ENCODE assay signal across 8 mouse cellular contexts in the genomic region with DNA sequence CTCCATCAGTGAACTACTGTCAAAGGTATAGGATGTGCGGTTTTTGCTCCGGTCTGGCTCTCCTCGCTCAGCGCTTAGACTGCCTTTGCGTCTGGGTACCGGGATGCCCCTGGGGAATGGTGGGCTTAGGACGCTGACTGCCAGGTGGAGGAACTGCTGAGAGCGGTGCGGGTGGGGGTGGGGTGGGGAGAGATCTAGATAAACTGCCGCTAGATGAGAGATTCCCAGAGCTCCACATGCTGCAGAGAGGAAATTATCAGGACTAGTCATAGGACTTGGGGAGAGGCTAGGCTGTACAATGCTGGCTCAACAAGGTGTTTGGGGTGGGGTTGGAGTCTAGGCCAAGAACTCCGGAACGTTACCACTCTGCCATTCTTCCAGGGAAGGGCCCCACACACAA.
DNase-seq lines count a peak whose midpoint lies in the region; ATAC-seq and TF ChIP-seq lines count a peak whose summit lies in the region.
"Had no signal": no experiment of that assay in that cellular context is flagged by ENCODE, and none has a peak within 500 bp of the region (broad histone marks: within the 10 kb centered on the region; RNA-seq: fewer than 3 reads in every experiment).

No protein-coding gene starts in this region.

- no peaks in the 10 kb centered on the region for H3K9me3 ChIP-seq in lung, embryonic 15.5 days
- no peaks in the 10 kb centered on the region for H3K9me3 ChIP-seq in embryonic facial prominence, embryonic 15.5 days (replicated peaks)
- H3K9me3 ChIP-seq in limb, embryonic 11.5 days (ENCODE audit: control insufficient read depth, low read length): no peaks in the 10 kb centered on the region
- H3K9me3 ChIP-seq in stomach, embryonic 14.5 days (ENCODE audit: control insufficient read depth, low read depth, low read length): no peaks in the 10 kb centered on the region

- H3K4me1 ChIP-seq in lung, embryonic 15.5 days: peaks cover 16% of the 10 kb centered on the region
- H3K4me1 ChIP-seq in embryonic facial prominence, embryonic 15.5 days: peaks cover 21% of the 10 kb centered on the region
- peaks cover 3% of the 10 kb centered on the region for H3K4me1 ChIP-seq in limb, embryonic 11.5 days (ENCODE audit: control insufficient read depth, insufficient read depth, low read length)
- H3K4me1 ChIP-seq in stomach, embryonic 14.5 days (ENCODE audit: control insufficient read depth, insufficient read depth, low read length): peaks cover 9% of the 10 kb centered on the region; the same call in 1 of the 2 replicates

- H3K4me3 ChIP-seq in lung, embryonic 15.5 days: peak overlapping the region; percentile 47
- peak overlapping the region; percentile 48 for H3K4me3 ChIP-seq in embryonic facial prominence, embryonic 15.5 days (replicated peaks)
- no peak overlapping the region for H3K4me3 ChIP-seq in limb, embryonic 11.5 days (ENCODE audit: low read depth, low read length)
- peak overlapping the region; percentile 44; the same call in 1 of the 2 replicates for H3K4me3 ChIP-seq in stomach, embryonic 14.5 days (ENCODE audit: low read depth, low read length)
- H3K4me3 ChIP-seq in layer of hippocampus, adult 2 months: no peak overlapping the region

- DNase-seq in lung, postnatal 25 days (ENCODE audit: low spot score): no peak
- DNase-seq in limb, embryonic 11.5 days (ENCODE audit: low spot score): no peak
- no peak for DNase-seq in layer of hippocampus, adult 2 months (ENCODE audit: low spot score in 2 of 2)
- no peak for DNase-seq in ovary, postnatal 36 days (ENCODE audit: low spot score)
- DNase-seq: right cerebral cortex, postnatal 4 days had no signal

- ATAC-seq in lung, embryonic 15.5 days (ENCODE audit: borderline replicate concordance, extremely low read depth, low FRiP score, low TSS enrichment): no peak
- ATAC-seq in embryonic facial prominence, embryonic 15.5 days (ENCODE audit: insufficient number of reproducible peaks, low FRiP score, low TSS enrichment, low read depth): no peak
- no peak for ATAC-seq in limb, embryonic 11.5 days (ENCODE audit: insufficient number of reproducible peaks, low FRiP score, low TSS enrichment, low read depth)
- no peak for ATAC-seq in stomach, embryonic 14.5 days (ENCODE audit: insufficient number of reproducible peaks, insufficient read depth, low FRiP score, low read depth)

- no peak overlapping the region for H3K9ac ChIP-seq in lung, embryonic 15.5 days
- no peak overlapping the region for H3K9ac ChIP-seq in embryonic facial prominence, embryonic 15.5 days
- no peak overlapping the region for H3K9ac ChIP-seq in limb, embryonic 11.5 days (ENCODE audit: low read length)
- no peak overlapping the region for H3K9ac ChIP-seq in stomach, embryonic 14.5 days (replicated peaks; ENCODE audit: low read depth, low read length)

- TF ChIP-seq CTCF in layer of hippocampus, adult 2 months (conservative IDR thresholded peaks at IDR 0.05): no peak

- no peak overlapping the region for H3K27ac ChIP-seq in lung, embryonic 15.5 days
- no peak overlapping the region for H3K27ac ChIP-seq in embryonic facial prominence, embryonic 15.5 days (replicated peaks)
- H3K27ac ChIP-seq in limb, embryonic 11.5 days (replicated peaks; ENCODE audit: low read depth, low read length): no peak overlapping the region
- H3K27ac ChIP-seq in stomach, embryonic 14.5 days (ENCODE audit: low read length): peak overlapping the region; percentile 21; the same call in 1 of the 2 replicates
- no peak overlapping the region for H3K27ac ChIP-seq in layer of hippocampus, adult 2 months

- no peaks in the 10 kb centered on the region for H3K36me3 ChIP-seq in lung, embryonic 15.5 days
- H3K36me3 ChIP-seq in embryonic facial prominence, embryonic 15.5 days: no peaks in the 10 kb centered on the region
- H3K36me3 ChIP-seq in limb, embryonic 11.5 days (ENCODE audit: control insufficient read depth, insufficient read depth, low read length): no peaks in the 10 kb centered on the region
- no peaks in the 10 kb centered on the region for H3K36me3 ChIP-seq in stomach, embryonic 14.5 days (ENCODE audit: control insufficient read depth, insufficient read depth, low read length)

- H3K27me3 ChIP-seq in lung, embryonic 15.5 days: no peaks in the 10 kb centered on the region
- no peaks in the 10 kb centered on the region for H3K27me3 ChIP-seq in embryonic facial prominence, embryonic 15.5 days
- no peaks in the 10 kb centered on the region for H3K27me3 ChIP-seq in limb, embryonic 11.5 days (ENCODE audit: control insufficient read depth, insufficient read depth, low read length)
- no peaks in the 10 kb centered on the region for H3K27me3 ChIP-seq in stomach, embryonic 14.5 days (ENCODE audit: control insufficient read depth, insufficient read depth, low read length)

- 27% methylated on average over 12 of the region's 12 CpGs for WGBS in lung, embryonic 15.5 days
- 33% methylated on average over 12 of the region's 12 CpGs for whole genome bisulfite sequencing in embryonic facial prominence, embryonic 15.5 days
- 53% methylated on average over 12 of the region's 12 CpGs for WGBS in limb, embryonic 11.5 days
- 26% methylated on average over 12 of the region's 12 CpGs for WGBS in stomach, embryonic 14.5 days

- peak overlapping the region; percentile 72 for H3K4me2 ChIP-seq in lung, embryonic 15.5 days
- H3K4me2 ChIP-seq in embryonic facial prominence, embryonic 15.5 days (replicated peaks): peak overlapping the region; percentile 68
- H3K4me2 ChIP-seq in limb, embryonic 11.5 days (ENCODE audit: low read depth, severe bottlenecking): peak overlapping the region; percentile 58; the same call in 1 of the 2 replicates
- H3K4me2 ChIP-seq in stomach, embryonic 14.5 days (replicated peaks; ENCODE audit: low read depth, low read length): peak overlapping the region; percentile 88

Comparison
In these comparisons a context has a peak if more than half of its experiments do, and no peak if none do; other contexts are left out.
1. H3K4me3 ChIP-seq: peak in lung, embryonic 15.5 days (single experiment), embryonic facial prominence, embryonic 15.5 days (single experiment) and stomach, embryonic 14.5 days (single experiment); none in limb, embryonic 11.5 days (single experiment) and layer of hippocampus, adult 2 months (single experiment).
2. Peak in every context shown above with its lines, with median percentiles within 50 percentile points of each other: H3K4me2 ChIP-seq.